Mouse (Mus musculus) liver, embryonic 12.5 days (tissue): ENCODE data around the gene Riok2. TPM values are rescaled to one million over a fixed set of nuclear protein-coding genes. Genes with fewer than 3 reads are reported as not detected.
A peak's percentile ranks its signal among the peaks of the same experiment; 100 is the strongest.
"Not testable (repeated sequence)": the region's sequence is repeated elsewhere in the genome, so short reads cannot be mapped to it uniquely, and the experiment has no call there.

Source experiments
- ATAC-seq: fragments of 200-750 bp; cut with Nextera tagmentation; 2 replicates; pipeline ENCODE4 v1.8.0; 2017; ENCODE audit warnings: moderate number of reproducible peaks, mild to moderate bottlenecking, moderate library complexity
- H3K27ac ChIP-seq: fragments of 300-500 bp; sonication (generic); 2 replicates; pipeline ENCODE4 v1.5.1; 2016; ENCODE audit warnings: mild to moderate bottlenecking
- H3K27me3 ChIP-seq: fragments of 300-500 bp; sonication (generic); replicated peaks from 2 replicates; pipeline ENCODE4 v1.6.1; 2016; ENCODE audit warnings: mild to moderate bottlenecking, moderate library complexity
- H3K36me3 ChIP-seq: fragments of 300-500 bp; sonication (generic); 2 replicates; pipeline ENCODE4 v1.6.1; 2016; ENCODE audit warnings: mild to moderate bottlenecking, moderate library complexity
- H3K4me1 ChIP-seq: fragments of 300-500 bp; sonication (generic); 2 replicates; pipeline ENCODE4 v1.6.1; 2016
- H3K4me2 ChIP-seq: fragments of 300-500 bp; sonication (generic); 2 replicates; pipeline ENCODE4 v1.6.1; 2016; ENCODE audit warnings: mild to moderate bottlenecking, moderate library complexity
- H3K4me3 ChIP-seq: fragments of 300-500 bp; sonication (generic); 2 replicates; pipeline ENCODE4 v1.5.1; 2016; ENCODE audit warnings: mild to moderate bottlenecking, moderate library complexity
- H3K9ac ChIP-seq: fragments of 300-500 bp; sonication (generic); 2 replicates; pipeline ENCODE4 v1.6.1; 2016; ENCODE audit warnings: mild to moderate bottlenecking, moderate library complexity
- H3K9me3 ChIP-seq: fragments of 300-500 bp; sonication (generic); replicated peaks from 2 replicates; pipeline ENCODE4 v1.6.1; 2016; ENCODE audit warnings: mild to moderate bottlenecking, moderate library complexity
- WGBS: fragments of 180-500 bp; shearing (Covaris S2); methylation state at CpG from one replicate; pipeline ENCODE4 v1.1.7; 2016; ENCODE audit not compliant: insufficient replicate concordance; 5-methylcytosine and 5-hydroxymethylcytosine counted together
- polyA plus RNA-seq: library from polyadenylated mRNA; unstranded; fragments of >200 nt; fragmentation: Nextera tagmentation; extraction: Ambion mirVana; gene quantifications from 2 replicates; pipeline ENCODE4 v1.2.1, GENCODE M21; 2016

Riok2 gene
- 18.2 and 20.7 TPM in 2 replicates for polyA plus RNA-seq

- Histone ChIP-seq H3K4me1 (peaks cover 26% of the 10 kb centered on the region), H3K9ac (peak within 1 kb of the TSS; percentile 77), H3K4me3 (peak within 1 kb of the TSS; percentile 77), H3K27me3 (no peaks in the 10 kb centered on the region), H3K9me3 (no peaks in the 10 kb centered on the region), H3K27ac (peak within 1 kb of the TSS; percentile 81), H3K4me2 (peak within 1 kb of the TSS; percentile 76), H3K36me3 (peaks cover 18% of the 10 kb centered on the region)
- WGBS: under 1% methylated on average over 48 of the region's 48 CpGs
- peak; percentile 97 for ATAC-seq
Observed at GRCm38 (mm10) chr17:17373918-17374910, at the start of gene Riok2. Gene Riok2 (plus strand): TSS chr17:17374309.

- H3K4me3 ChIP-seq, H3K4me2 ChIP-seq, ATAC-seq, H3K36me3 ChIP-seq, H3K9ac ChIP-seq, H3K9me3 ChIP-seq, H3K27me3 ChIP-seq, H3K27ac ChIP-seq, H3K4me1 ChIP-seq: not testable (repeated sequence)
- WGBS: 79% methylated on average over 1 of the region's 1 CpGs
Observed at GRCm38 (mm10) chr17:17326022-17326421, 48.1 kb upstream of the Riok2 start.

DNA sequence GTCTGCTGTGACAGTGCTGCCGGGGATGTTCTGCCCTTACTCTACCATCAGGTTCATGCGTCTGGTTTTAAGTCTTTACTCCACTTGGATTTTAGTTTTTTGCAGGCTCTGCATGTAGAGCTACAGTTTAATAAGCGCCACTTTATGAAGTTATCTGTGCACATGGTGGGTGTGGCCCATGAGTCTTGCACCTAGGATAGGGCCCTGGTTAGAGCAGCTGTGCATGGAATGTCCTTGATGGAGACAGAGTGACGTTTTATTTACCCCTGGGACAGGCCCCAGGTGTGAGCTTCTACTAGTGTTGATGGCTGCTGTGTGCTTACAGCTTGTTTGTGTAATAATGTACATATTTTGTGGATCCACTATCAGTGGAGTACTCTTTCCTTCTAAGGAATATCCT is 47.5 kb upstream of the Riok2 start:
- WGBS: 71% methylated on average over 4 of the region's 4 CpGs
- Histone ChIP-seq H3K4me2 (no peak overlapping the region), H3K9me3 (no peaks in the 10 kb centered on the region), H3K4me1 (no peaks in the 10 kb centered on the region), H3K4me3 (no peak overlapping the region), H3K27me3 (no peaks in the 10 kb centered on the region), H3K9ac (no peak overlapping the region), H3K36me3 (no peaks in the 10 kb centered on the region), H3K27ac (no peak overlapping the region)
- no peak for ATAC-seq

DNA sequence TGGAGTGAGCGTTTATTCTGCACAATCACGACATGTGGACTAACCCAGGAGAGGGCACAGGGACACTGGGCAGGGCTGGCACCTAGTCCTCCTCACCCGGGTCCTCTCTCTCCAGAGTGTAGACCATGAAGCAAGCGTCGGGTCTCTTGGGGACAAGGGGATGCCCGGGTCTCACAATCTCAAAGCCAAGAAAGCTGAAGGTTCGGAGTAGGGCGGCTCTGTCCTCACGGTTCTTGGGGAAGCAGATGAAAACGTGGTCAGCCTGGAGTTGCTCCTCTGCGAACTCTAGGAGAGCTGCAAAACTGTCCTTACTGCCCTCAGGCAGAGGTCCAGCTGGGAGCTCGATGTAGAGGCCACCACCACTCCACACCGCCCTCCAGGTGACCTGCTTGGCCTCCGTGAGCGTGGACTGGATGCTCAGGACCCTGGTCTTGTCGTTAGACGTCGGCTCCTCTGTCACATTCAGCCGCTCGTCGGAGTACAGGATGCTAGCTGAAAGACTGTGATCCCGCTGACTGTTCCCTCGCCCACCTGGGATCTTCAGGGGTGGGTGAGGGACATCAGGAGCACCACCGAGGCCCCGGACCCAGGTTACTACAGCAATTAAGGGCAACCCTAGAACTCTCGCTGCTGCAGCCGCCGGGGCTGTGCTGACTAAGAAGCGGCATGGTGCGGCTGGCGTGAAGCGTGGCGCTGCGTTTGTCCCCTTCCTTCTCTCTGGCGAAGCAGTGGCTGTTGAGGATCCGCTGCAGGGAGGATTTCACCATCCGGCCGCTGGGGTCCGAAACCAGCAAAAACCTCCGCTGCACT is 28.5 kb upstream of the Riok2 start:
- Histone ChIP-seq H3K4me2 (peak overlapping the region; percentile 47), H3K4me3 (peak overlapping the region; percentile 21; the same call in 1 of the 2 replicates), H3K27me3 (peaks cover 12% of the 10 kb centered on the region)
- H3K4me1 ChIP-seq, H3K27ac ChIP-seq, H3K36me3 ChIP-seq, H3K9ac ChIP-seq, H3K9me3 ChIP-seq: not testable (repeated sequence)
- WGBS: 6% methylated on average over 35 of the region's 40 CpGs
- peak; percentile 27; the same call in 1 of the 2 replicates for ATAC-seq

DNA sequence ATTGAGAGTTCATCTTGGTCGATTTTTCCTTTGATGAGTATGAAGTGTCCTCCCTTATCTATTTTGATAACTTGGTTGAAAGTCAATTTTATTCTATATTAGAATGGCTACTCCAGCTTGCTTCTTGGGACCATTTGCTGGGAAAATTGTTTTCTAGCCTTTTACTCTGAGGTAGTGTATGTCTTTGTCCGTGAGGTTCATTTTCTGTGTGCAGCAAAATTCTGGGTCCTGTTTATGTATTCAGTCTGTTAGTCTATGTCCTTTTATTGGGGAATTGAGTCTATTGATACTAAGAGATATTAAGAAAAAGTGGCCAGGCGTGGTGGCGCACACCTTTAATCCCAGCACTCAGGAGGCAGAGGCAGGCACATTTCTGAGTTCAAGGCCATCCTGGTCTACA is 27.8 kb upstream of the Riok2 start:
- H3K27ac ChIP-seq, H3K9me3 ChIP-seq, ATAC-seq, H3K36me3 ChIP-seq, H3K4me1 ChIP-seq, H3K9ac ChIP-seq: not testable (repeated sequence)
- 35% methylated on average over 4 of the region's 4 CpGs for WGBS
- Histone ChIP-seq H3K4me3 (peak overlapping the region; percentile 21; the same call in 1 of the 2 replicates), H3K27me3 (peaks cover 12% of the 10 kb centered on the region), H3K4me2 (peak overlapping the region; percentile 47)

DNA sequence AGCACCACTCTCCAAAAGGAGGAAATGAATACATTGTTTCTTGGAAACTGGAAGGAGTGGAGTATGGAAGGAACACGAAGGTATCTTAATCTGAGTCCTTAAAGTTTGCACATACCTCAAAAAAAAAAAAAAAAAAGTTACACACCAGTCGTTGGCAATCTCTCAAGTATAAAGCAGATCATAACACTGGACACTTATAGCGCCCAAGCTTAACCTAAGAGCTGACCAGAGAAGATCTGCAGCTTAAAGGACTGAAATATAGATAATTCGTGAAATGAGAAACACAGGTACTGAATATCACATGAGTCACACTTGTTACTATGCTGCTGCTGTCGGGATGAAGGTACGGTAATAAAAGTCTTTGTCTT is 575 bp upstream of the Riok2 start:
- peak overlapping the region; percentile 81 for H3K27ac ChIP-seq
- H3K4me3 ChIP-seq: peak overlapping the region; percentile 77
- H3K27me3 ChIP-seq: no peaks in the 10 kb centered on the region
- peaks cover 13% of the 10 kb centered on the region for H3K36me3 ChIP-seq
- no peaks in the 10 kb centered on the region for H3K9me3 ChIP-seq
- H3K9ac ChIP-seq: peak overlapping the region; percentile 66
- peak; percentile 1 for ATAC-seq
- peaks cover 26% of the 10 kb centered on the region for H3K4me1 ChIP-seq
- WGBS: 5% methylated on average over 6 of the region's 6 CpGs
- H3K4me2 ChIP-seq: peak overlapping the region; percentile 76

DNA sequence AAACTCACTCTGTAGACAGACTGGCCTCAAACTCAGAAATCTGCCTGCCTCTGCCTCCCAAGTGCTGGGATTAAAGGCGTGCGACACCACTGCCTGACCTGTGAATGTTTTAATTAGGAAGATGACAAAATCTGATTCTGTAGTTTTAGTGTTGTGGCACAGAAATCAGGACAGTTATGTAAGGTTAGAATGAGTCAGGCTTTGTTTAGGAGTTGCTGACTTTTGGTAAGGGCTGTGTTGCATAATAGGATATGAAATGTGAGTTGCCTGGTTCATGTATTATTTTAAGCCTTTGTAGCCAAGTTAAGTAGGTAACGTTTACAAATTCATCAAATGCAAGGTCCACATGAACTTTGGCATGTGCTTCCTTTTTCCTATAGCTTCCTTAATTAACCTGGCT is 1.5 kb downstream of the Riok2 start:
- Histone ChIP-seq H3K27me3 (no peaks in the 10 kb centered on the region), H3K36me3 (peaks cover 23% of the 10 kb centered on the region), H3K9me3 (no peaks in the 10 kb centered on the region), H3K4me3 (peak overlapping the region; percentile 77), H3K27ac (no peak overlapping the region), H3K9ac (peak overlapping the region; percentile 77), H3K4me2 (peak overlapping the region; percentile 76), H3K4me1 (peaks cover 26% of the 10 kb centered on the region)
- WGBS: 63% methylated on average over 3 of the region's 3 CpGs
- ATAC-seq: no peak

- no peak overlapping the region for H3K4me2 ChIP-seq
- no peaks in the 10 kb centered on the region for H3K27me3 ChIP-seq
- H3K36me3 ChIP-seq: peaks cover 72% of the 10 kb centered on the region
- no peak overlapping the region for H3K4me3 ChIP-seq
- no peaks in the 10 kb centered on the region for H3K4me1 ChIP-seq
- no peaks in the 10 kb centered on the region for H3K9me3 ChIP-seq
- 83% methylated on average over 4 of the region's 4 CpGs for WGBS
- ATAC-seq: no peak
- H3K27ac ChIP-seq: no peak overlapping the region
- H3K9ac ChIP-seq: no peak overlapping the region
Observed at GRCm38 (mm10) chr17:17383703-17384102, 9.6 kb downstream of the Riok2 start.

DNA sequence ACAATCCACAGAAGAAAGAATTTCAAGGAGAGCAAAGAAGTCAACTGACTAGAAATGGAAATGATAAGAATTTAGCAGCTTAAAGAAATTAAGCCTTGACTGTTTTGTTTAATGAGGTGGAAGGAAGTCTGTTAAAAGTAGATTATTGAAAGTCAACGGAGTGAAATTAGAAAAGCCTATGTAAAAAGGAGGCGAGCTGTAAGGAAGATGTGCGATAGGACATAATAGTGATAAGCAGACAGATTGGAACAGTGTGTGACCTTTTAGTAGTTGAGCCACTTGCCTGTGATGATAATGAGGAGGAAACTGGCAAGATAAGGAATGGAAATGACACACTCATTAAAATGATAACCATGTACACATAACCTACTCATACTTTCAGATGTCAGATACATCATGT is 10.4 kb downstream of the Riok2 start:
- Histone ChIP-seq H3K4me3 (no peak overlapping the region), H3K4me2 (no peak overlapping the region), H3K27ac (no peak overlapping the region), H3K4me1 (no peaks in the 10 kb centered on the region), H3K27me3 (no peaks in the 10 kb centered on the region), H3K9me3 (no peaks in the 10 kb centered on the region), H3K9ac (no peak overlapping the region), H3K36me3 (peaks cover 76% of the 10 kb centered on the region)
- WGBS: 71% methylated on average over 3 of the region's 3 CpGs
- ATAC-seq: no peak

DNA sequence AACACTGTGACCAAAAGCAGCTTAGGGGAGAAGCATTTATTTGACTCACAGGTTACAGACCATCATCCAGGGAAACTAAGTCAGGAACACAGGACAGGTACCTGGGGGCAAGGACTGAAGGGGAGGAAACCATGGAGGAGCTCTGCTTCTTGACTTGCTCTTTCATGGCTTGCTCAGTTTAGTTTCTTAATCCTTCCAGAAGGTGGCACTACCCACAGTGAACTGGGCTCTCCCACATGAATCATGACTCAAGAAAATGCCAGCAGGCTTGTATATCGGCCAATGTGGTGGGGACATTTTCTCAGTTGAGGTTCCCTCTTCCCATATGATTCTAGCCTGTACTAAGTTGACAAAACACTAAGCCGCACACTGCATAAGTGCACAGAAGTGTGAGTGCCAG is 12.0 kb downstream of the Riok2 start:
- H3K4me1 ChIP-seq: no peaks in the 10 kb centered on the region
- H3K27ac ChIP-seq: no peak overlapping the region
- no peak for ATAC-seq
- peaks cover 76% of the 10 kb centered on the region for H3K36me3 ChIP-seq
- no peak overlapping the region for H3K4me3 ChIP-seq
- H3K27me3 ChIP-seq: no peaks in the 10 kb centered on the region
- H3K9me3 ChIP-seq: no peaks in the 10 kb centered on the region
- H3K9ac ChIP-seq: no peak overlapping the region
- H3K4me2 ChIP-seq: no peak overlapping the region
- 73% methylated on average over 2 of the region's 2 CpGs for WGBS

- no peak overlapping the region for H3K4me3 ChIP-seq
Observed at GRCm38 (mm10) chr17:17391823-17392222, 17.7 kb downstream of the Riok2 start.

DNA sequence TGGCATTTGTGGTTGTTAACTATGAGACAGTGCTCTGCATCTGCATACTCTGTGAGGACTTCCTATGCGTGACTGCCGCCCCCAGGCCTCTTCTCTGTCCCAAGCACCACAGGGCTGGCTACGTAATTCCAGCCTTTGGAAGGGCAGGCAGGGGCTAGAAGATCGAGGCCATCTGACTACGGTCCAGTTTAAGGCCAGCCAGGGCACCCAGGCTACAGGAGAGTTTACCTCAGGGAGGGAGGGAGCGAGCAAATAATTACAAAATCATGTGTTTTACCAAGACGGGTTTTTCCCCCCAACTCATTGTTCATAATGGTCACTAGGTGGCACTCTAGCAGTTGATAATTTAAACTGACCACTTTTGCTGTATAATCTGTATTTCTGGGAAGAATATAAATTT is 18.8 kb downstream of the Riok2 start:
- H3K4me1 ChIP-seq: no peaks in the 10 kb centered on the region
- no peak overlapping the region for H3K4me2 ChIP-seq
- H3K27ac ChIP-seq: no peak overlapping the region
- peaks cover 54% of the 10 kb centered on the region for H3K36me3 ChIP-seq
- H3K27me3 ChIP-seq: no peaks in the 10 kb centered on the region
- peak; percentile 46; the same call in 1 of the 2 replicates for ATAC-seq
- no peak overlapping the region for H3K4me3 ChIP-seq
- H3K9me3 ChIP-seq: no peaks in the 10 kb centered on the region
- 58% methylated on average over 7 of the region's 7 CpGs for WGBS
- no peak overlapping the region for H3K9ac ChIP-seq

More at GRCm38 (mm10) chr17:17391823-17392222, 17.7 kb downstream of the Riok2 start:
- no peak overlapping the region for H3K4me2 ChIP-seq
- no peak overlapping the region for H3K9ac ChIP-seq
- H3K36me3 ChIP-seq: peaks cover 61% of the 10 kb centered on the region
- no peaks in the 10 kb centered on the region for H3K27me3 ChIP-seq
- ATAC-seq: no peak
- 72% methylated on average over 4 of the region's 4 CpGs for WGBS
- no peaks in the 10 kb centered on the region for H3K4me1 ChIP-seq
- H3K27ac ChIP-seq: no peak overlapping the region
- H3K9me3 ChIP-seq: no peaks in the 10 kb centered on the region
